21 mouse cellular contexts compared by ENCODE assay signal in the genomic region with DNA sequence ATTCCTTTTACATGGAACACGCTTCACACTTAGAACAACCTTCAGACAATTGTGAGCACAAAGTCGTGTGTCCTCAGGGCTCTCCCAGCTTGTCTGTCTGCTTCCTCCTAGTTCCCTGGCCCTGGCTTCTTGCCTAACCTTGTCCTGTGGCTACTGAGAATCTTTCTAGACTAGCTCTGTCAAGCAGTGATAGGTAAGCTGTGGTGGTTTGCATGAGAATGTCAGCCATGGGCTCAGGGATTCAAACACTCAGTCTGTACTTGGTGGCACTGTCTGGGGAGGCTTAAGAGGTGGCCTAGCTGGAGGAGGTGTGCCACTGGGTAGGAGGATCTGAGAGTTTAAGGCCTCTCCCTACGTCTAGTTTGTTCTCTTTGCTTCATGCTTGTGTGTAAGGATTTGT.
DNase-seq lines count a peak whose midpoint lies in the region; ATAC-seq and TF ChIP-seq lines count a peak whose summit lies in the region.
"Had no signal": no experiment of that assay in that cellular context is flagged by ENCODE, and none has a peak within 500 bp of the region (broad histone marks: within the 10 kb centered on the region; RNA-seq: fewer than 3 reads in every experiment).

No protein-coding gene starts in this region.

- no peak overlapping the region for H3K4me2 ChIP-seq in heart, embryonic 13.5 days
- H3K4me2 ChIP-seq: embryonic facial prominence, embryonic 13.5 days; forebrain, embryonic 12.5 days; hindbrain, embryonic 15.5 days had no signal

- H3K27me3 ChIP-seq in heart, embryonic 13.5 days (replicated peaks), result no peaks in the 10 kb centered on the region
- H3K27me3 ChIP-seq in MEL (ENCODE audit: control insufficient read depth in 1 of 2, insufficient read depth in 2 of 2, low read length in 2 of 2), result no peaks in the 10 kb centered on the region
- H3K27me3 ChIP-seq: embryonic facial prominence, embryonic 13.5 days; forebrain, embryonic 12.5 days; hindbrain, embryonic 15.5 days; Patski had no signal

- TF ChIP-seq CTCF in MEL (IDR thresholded peaks at IDR 0.05 in 2 of 3, conservative IDR thresholded peaks at IDR 0.05 in 1 of 3; ENCODE audit: control insufficient read depth in 1 of 3, insufficient read depth in 1 of 3, low read depth in 2 of 3, low read length in 3 of 3, poor library complexity in 1 of 3, severe bottlenecking in 1 of 3), result no peak
- no peak for TF ChIP-seq CTCF in bone marrow macrophage, adult 2 months (IDR thresholded peaks at IDR 0.05; ENCODE audit: low read depth, low read length)

- H3K9ac ChIP-seq in heart, embryonic 13.5 days, result no peak overlapping the region
- H3K9ac ChIP-seq in MEL (ENCODE audit: control insufficient read depth, low read depth, low read length, poor library complexity, severe bottlenecking), result no peak overlapping the region
- H3K9ac ChIP-seq: embryonic facial prominence, embryonic 13.5 days; forebrain, embryonic 12.5 days; hindbrain, embryonic 15.5 days had no signal

- H3K4me1 ChIP-seq in heart, embryonic 13.5 days, result peaks cover 17% of the 10 kb centered on the region
- peaks cover 0 to 13% of the 10 kb centered on the region in 2 experiments; a peak in 3 of 4 replicates for H3K4me1 ChIP-seq in MEL (ENCODE audit: control insufficient read depth in 1 of 2, insufficient read depth in 2 of 2, low read length in 2 of 2)
- peaks cover 30% of the 10 kb centered on the region for H3K4me1 ChIP-seq in bone marrow macrophage, adult 2 months (ENCODE audit: control insufficient read depth, insufficient read depth, low read length)
- H3K4me1 ChIP-seq: embryonic facial prominence, embryonic 13.5 days had no signal

- peak overlapping the region; percentile 65 for H3K27ac ChIP-seq in heart, embryonic 13.5 days (replicated peaks)
- no peak overlapping the region for H3K27ac ChIP-seq in MEL (ENCODE audit: control insufficient read depth, low read depth, low read length)
- 0 out of 2 replicates have a peak overlapping the region, but pooled peaks have one; percentile 21 for H3K27ac ChIP-seq in bone marrow macrophage, adult 2 months (ENCODE audit: insufficient read depth, low read depth, low read length)
- H3K27ac ChIP-seq: embryonic facial prominence, embryonic 13.5 days; forebrain, embryonic 12.5 days; hindbrain, embryonic 15.5 days had no signal

- DNase-seq in heart, postnatal 10 days, result no peak
- DNase-seq in ES-CJ7 (ENCODE audit: low read depth, low spot score), result peak; percentile 46
- DNase-seq in MEL (ENCODE audit: low read depth, low spot score), result peak; percentile 28
- no peak for DNase-seq in right cerebral cortex, adult 2 months (ENCODE audit: low spot score in 2 of 2)
- DNase-seq: adrenal gland, postnatal 10 days; cerebellum, adult 11-12 months; cerebellum, adult 9-10 months; cerebellum, postnatal 25 days; gastrocnemius, postnatal 36 days; heart, adult 18-20 months; kidney, adult 8-10 months had no signal

- WGBS in heart, embryonic 13.5 days, result 56% methylated on average over 3 of the region's 3 CpGs

- H3K36me3 ChIP-seq in heart, embryonic 13.5 days, result no peaks in the 10 kb centered on the region
- H3K36me3 ChIP-seq in MEL (ENCODE audit: control insufficient read depth in 1 of 2, insufficient read depth in 2 of 2, low read length in 2 of 2), result peaks cover 0 to 4% of the 10 kb centered on the region in 2 experiments; a peak in 2 of 4 replicates
- H3K36me3 ChIP-seq: embryonic facial prominence, embryonic 13.5 days; forebrain, embryonic 12.5 days; hindbrain, embryonic 15.5 days had no signal

- no peak overlapping the region for H3K4me3 ChIP-seq in heart, embryonic 13.5 days
- H3K4me3 ChIP-seq in MEL (ENCODE audit: control insufficient read depth in 1 of 2, insufficient read depth in 1 of 2, low read depth in 2 of 2, low read length in 2 of 2), result no peak overlapping the region
- no peak overlapping the region for H3K4me3 ChIP-seq in bone marrow macrophage, adult 2 months (ENCODE audit: insufficient read depth, low read length)
- H3K4me3 ChIP-seq: embryonic facial prominence, embryonic 13.5 days; forebrain, embryonic 12.5 days; hindbrain, embryonic 15.5 days had no signal

- TF ChIP-seq RAD21 in MEL (IDR thresholded peaks at IDR 0.05; ENCODE audit: low read depth, low read length), result no peak

- intact Hi-C loops in heart, postnatal 10 days (cut with DNase I), result no loop called here

- TF ChIP-seq EP300 in MEL (IDR thresholded peaks at IDR 0.05; ENCODE audit: low read depth in 1 of 2, low read length in 2 of 2), result no peak

- H3K9me3 ChIP-seq in heart, embryonic 13.5 days, result no peaks in the 10 kb centered on the region
- no peaks in the 10 kb centered on the region for H3K9me3 ChIP-seq in MEL (replicated peaks; ENCODE audit: insufficient read depth, low read length)
- H3K9me3 ChIP-seq: embryonic facial prominence, embryonic 13.5 days; forebrain, embryonic 12.5 days; hindbrain, embryonic 15.5 days had no signal

- TF ChIP-seq POLR2A in MEL (IDR thresholded peaks at IDR 0.05; ENCODE audit: control insufficient read depth in 1 of 2, insufficient read depth in 1 of 2, low read depth in 1 of 2, low read length in 2 of 2, poor library complexity in 1 of 2), result no peak
- TF ChIP-seq POLR2A in bone marrow macrophage, adult 2 months (IDR thresholded peaks at IDR 0.05; ENCODE audit: borderline replicate concordance, low read depth, low read length), result no peak

- no peaks in the 10 kb centered on the region for H3K79me2 ChIP-seq in MEL (ENCODE audit: control insufficient read depth, insufficient read depth, low read length, poor library complexity)

- ATAC-seq in heart, embryonic 13.5 days (ENCODE audit: extremely low read depth, insufficient number of reproducible peaks, low FRiP score, low TSS enrichment), result no peak
- ATAC-seq in CD4-positive, CD25-positive, alpha-beta regulatory T cell, adult 4 months, result no peak
- ATAC-seq: forebrain, embryonic 16.5 days; inflammation-experienced regulatory T-cells, adult 6 months; intestine, postnatal 0 days; Patski had no signal

TF ChIP-seq in MEL, 35 proteins besides CTCF, POLR2A, EP300 and RAD21:
- no peak for TF ChIP-seq TAL1 (IDR thresholded peaks at IDR 0.05; ENCODE audit: low read length)
- no peak for TF ChIP-seq E2F4 (IDR thresholded peaks at IDR 0.05; ENCODE audit: borderline replicate concordance, low read depth, low read length)
- no peak for TF ChIP-seq MYB (IDR thresholded peaks at IDR 0.05; ENCODE audit: low read depth, low read length)
- TF ChIP-seq ZMIZ1 (IDR thresholded peaks at IDR 0.05; ENCODE audit: low read depth, low read length), result no peak
- no peak for TF ChIP-seq TCF12 (IDR thresholded peaks at IDR 0.05; ENCODE audit: low read depth, low read length)
- no peak for TF ChIP-seq USF1 (IDR thresholded peaks at IDR 0.05; ENCODE audit: low read depth, low read length)
- TF ChIP-seq ELF1 (IDR thresholded peaks at IDR 0.05; ENCODE audit: low read depth, low read length), result no peak
- no peak for TF ChIP-seq ZC3H11A (IDR thresholded peaks at IDR 0.05; ENCODE audit: low read depth, low read length)
- no peak for TF ChIP-seq HCFC1 (IDR thresholded peaks at IDR 0.05; ENCODE audit: low read depth, low read length)
- no peak for TF ChIP-seq SMC3 (IDR thresholded peaks at IDR 0.05; ENCODE audit: low read depth, low read length)
- no peak for TF ChIP-seq CHD1 (IDR thresholded peaks at IDR 0.05; ENCODE audit: low read depth, low read length)
- no peak for TF ChIP-seq USF2 (IDR thresholded peaks at IDR 0.05; ENCODE audit: borderline replicate concordance in 1 of 2, insufficient read depth in 1 of 2, low read depth in 1 of 2, low read length in 2 of 2)
- no peak for TF ChIP-seq CHD2 (IDR thresholded peaks at IDR 0.05; ENCODE audit: low read length)
- TF ChIP-seq ZKSCAN1 (IDR thresholded peaks at IDR 0.05; ENCODE audit: low read depth, low read length), result no peak
- TF ChIP-seq NRF1 (IDR thresholded peaks at IDR 0.05; ENCODE audit: insufficient read depth, low read depth, low read length, poor library complexity, severe bottlenecking), result no peak

Comparison
In these comparisons a context has a peak if more than half of its experiments do, and no peak if none do; other contexts are left out.
1. DNase-seq: peak in ES-CJ7 (single experiment) and MEL (single experiment); none in heart, postnatal 10 days (0 of 2) and right cerebral cortex, adult 2 months (0 of 2).